Mouse (Mus musculus): ENCODE results near the gene Calr4.

DNA sequence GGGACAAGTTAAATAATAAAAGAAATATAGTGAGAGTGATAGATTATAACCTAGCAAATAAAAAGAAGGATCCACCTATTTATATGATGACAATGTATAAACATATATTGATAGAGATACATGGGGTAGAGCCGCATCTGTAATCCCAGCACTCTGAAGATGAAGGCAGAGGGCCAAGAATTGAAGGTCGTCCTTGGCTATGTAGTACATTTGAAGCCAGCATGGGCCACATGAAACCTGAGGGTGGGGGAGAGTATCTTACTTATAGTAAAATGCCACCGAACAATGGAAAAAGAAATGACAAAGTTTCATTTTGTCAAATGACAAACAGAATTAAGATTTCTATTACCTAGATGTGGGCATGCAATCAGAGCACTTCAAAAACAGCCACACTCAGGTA lies 31.8 kb downstream of the Calr4 start:
- TF ChIP-seq POLR2A (IDR thresholded peaks at IDR 0.05; ENCODE audit: low read depth, low read length) (no peak), MXI1 (IDR thresholded peaks at IDR 0.05; ENCODE audit: low read depth, low read length) (no peak)
